Mouse (Mus musculus) forebrain, embryonic 15.5 days (tissue): ENCODE measurements around the gene Prpf6. TPM values are rescaled to one million over a fixed set of nuclear protein-coding genes. Genes with fewer than 3 reads are reported as not detected.
A peak's percentile ranks its signal among the peaks of the same experiment; 100 is the strongest.

Experiments
- ATAC-seq: fragments of 200-750 bp; cut with Nextera tagmentation; replicated peaks from 2 replicates; pipeline ENCODE4 v1.8.0; 2017; ENCODE audit warnings: mild to moderate bottlenecking, moderate TSS enrichment, moderate library complexity
- H3K27ac ChIP-seq: fragments of 300-500 bp; sonication (generic); replicated peaks from 2 replicates; pipeline ENCODE4 v1.5.1; 2015; ENCODE audit warnings: mild to moderate bottlenecking, inconsistent platforms
- H3K27me3 ChIP-seq: fragments of 300-500 bp; sonication (generic); 2 replicates; pipeline ENCODE4 v1.6.1; 2015; ENCODE audit warnings: inconsistent platforms
- H3K36me3 ChIP-seq: fragments of 300-500 bp; sonication (generic); 2 replicates; pipeline ENCODE4 v1.6.1; 2015; ENCODE audit warnings: mild to moderate bottlenecking, inconsistent platforms
- H3K4me1 ChIP-seq: fragments of 300-500 bp; sonication (generic); 2 replicates; pipeline ENCODE4 v1.6.1; 2015; ENCODE audit warnings: inconsistent platforms
- H3K4me2 ChIP-seq: fragments of 300-500 bp; sonication (generic); replicated peaks from 2 replicates; pipeline ENCODE4 v1.6.1; 2015; ENCODE audit warnings: mild to moderate bottlenecking, inconsistent platforms
- H3K4me3 ChIP-seq: fragments of 300-500 bp; sonication (generic); 2 replicates; pipeline ENCODE4 v1.5.1; 2015; ENCODE audit warnings: mild to moderate bottlenecking, inconsistent platforms
- H3K9ac ChIP-seq: fragments of 300-500 bp; sonication (generic); replicated peaks from 2 replicates; pipeline ENCODE4 v1.6.1; 2015; ENCODE audit warnings: mild to moderate bottlenecking, inconsistent platforms
- H3K9me3 ChIP-seq: fragments of 300-500 bp; sonication (generic); 2 replicates; pipeline ENCODE4 v1.6.1; 2016; ENCODE audit warnings: inconsistent platforms
- WGBS: fragments of 180-500 bp; shearing (Covaris S2); methylation state at CpG from one replicate; pipeline ENCODE4 v1.1.7; 2015; ENCODE audit warnings: mixed read lengths; 5-methylcytosine and 5-hydroxymethylcytosine counted together
- polyA plus RNA-seq: library from polyadenylated mRNA; unstranded; fragments of >200 nt; fragmentation: Nextera tagmentation; extraction: Ambion mirVana; gene quantifications from 2 replicates; pipeline ENCODE4 v1.2.1, GENCODE M21; 2015

Gene Prpf6
- polyA plus RNA-seq: 72.1 and 75.4 TPM in 2 replicates

GRCm38 (mm10) chr2:181591528-181592085 lies at the start of gene Prpf6:
TSS of gene Prpf6 (plus strand) at chr2:181591868.
- no peaks in the 10 kb centered on the region for H3K27me3 ChIP-seq
- peaks cover 40% of the 10 kb centered on the region for H3K36me3 ChIP-seq
- peak within 1 kb of the TSS; percentile 89 for H3K27ac ChIP-seq
- 9% methylated on average over 5 of the region's 5 CpGs for WGBS
- H3K4me2 ChIP-seq: peak within 1 kb of the TSS; percentile 89
- peaks cover 25% of the 10 kb centered on the region for H3K4me1 ChIP-seq
- peak within 1 kb of the TSS; percentile 98 for H3K9ac ChIP-seq
- H3K9me3 ChIP-seq: no peaks in the 10 kb centered on the region
- ATAC-seq: 0 out of 2 replicates have a peak, but pooled peaks have one; percentile 2
- peak within 1 kb of the TSS; percentile 91 for H3K4me3 ChIP-seq

GRCm38 (mm10) chr2:181546142-181546541 lies 45.5 kb upstream of the Prpf6 start:
- Histone ChIP-seq H3K4me2 (no peak overlapping the region), H3K4me1 (no peaks in the 10 kb centered on the region), H3K36me3 (peaks cover 51% of the 10 kb centered on the region), H3K9ac (no peak overlapping the region), H3K27me3 (no peaks in the 10 kb centered on the region), H3K4me3 (no peak overlapping the region), H3K27ac (no peak overlapping the region), H3K9me3 (no peaks in the 10 kb centered on the region)
- WGBS: 97% methylated on average over 7 of the region's 7 CpGs
- no peak for ATAC-seq

GRCm38 (mm10) chr2:181548227-181548626 lies 43.4 kb upstream of the Prpf6 start:
- H3K4me3 ChIP-seq: no peak overlapping the region
- H3K9ac ChIP-seq: no peak overlapping the region
- no peak overlapping the region for H3K27ac ChIP-seq
- WGBS: 74% methylated on average over 1 of the region's 1 CpGs
- no peak for ATAC-seq
- H3K4me2 ChIP-seq: no peak overlapping the region
- no peaks in the 10 kb centered on the region for H3K4me1 ChIP-seq
- no peaks in the 10 kb centered on the region for H3K9me3 ChIP-seq
- H3K27me3 ChIP-seq: no peaks in the 10 kb centered on the region
- H3K36me3 ChIP-seq: peaks cover 71% of the 10 kb centered on the region

- WGBS: 90% methylated on average over 5 of the region's 5 CpGs
- H3K27me3 ChIP-seq: no peaks in the 10 kb centered on the region
- no peak for ATAC-seq
- H3K4me1 ChIP-seq: no peaks in the 10 kb centered on the region
- no peak overlapping the region for H3K4me3 ChIP-seq
- no peak overlapping the region for H3K9ac ChIP-seq
- H3K4me2 ChIP-seq: no peak overlapping the region
- H3K27ac ChIP-seq: no peak overlapping the region
- H3K36me3 ChIP-seq: peaks cover 71% of the 10 kb centered on the region
- no peaks in the 10 kb centered on the region for H3K9me3 ChIP-seq
Observed at GRCm38 (mm10) chr2:181548682-181549081, 43.0 kb upstream of the Prpf6 start.

- H3K9me3 ChIP-seq: no peaks in the 10 kb centered on the region
- 93% methylated on average over 2 of the region's 2 CpGs for WGBS
- no peak overlapping the region for H3K4me3 ChIP-seq
- ATAC-seq: no peak
- no peak overlapping the region for H3K4me2 ChIP-seq
- no peak overlapping the region for H3K9ac ChIP-seq
- H3K36me3 ChIP-seq: peaks cover 74% of the 10 kb centered on the region
- no peak overlapping the region for H3K27ac ChIP-seq
- no peaks in the 10 kb centered on the region for H3K27me3 ChIP-seq
- H3K4me1 ChIP-seq: no peaks in the 10 kb centered on the region
Observed at GRCm38 (mm10) chr2:181550233-181550632, 41.4 kb upstream of the Prpf6 start.

- H3K4me2 ChIP-seq: no peak overlapping the region
- H3K27ac ChIP-seq: no peak overlapping the region
- no peak overlapping the region for H3K9ac ChIP-seq
- H3K4me3 ChIP-seq: no peak overlapping the region
- no peak for ATAC-seq
- no peaks in the 10 kb centered on the region for H3K27me3 ChIP-seq
- H3K36me3 ChIP-seq: peaks cover 47% of the 10 kb centered on the region
- H3K9me3 ChIP-seq: no peaks in the 10 kb centered on the region
- no peaks in the 10 kb centered on the region for H3K4me1 ChIP-seq
Observed at GRCm38 (mm10) chr2:181553772-181554171, 37.9 kb upstream of the Prpf6 start.

- Histone ChIP-seq H3K4me1 (no peaks in the 10 kb centered on the region), H3K36me3 (no peaks in the 10 kb centered on the region), H3K9ac (no peak overlapping the region), H3K9me3 (no peaks in the 10 kb centered on the region), H3K4me2 (no peak overlapping the region), H3K4me3 (no peak overlapping the region), H3K27ac (no peak overlapping the region), H3K27me3 (no peaks in the 10 kb centered on the region)
- no peak for ATAC-seq
- WGBS: 93% methylated on average over 3 of the region's 3 CpGs
Observed at GRCm38 (mm10) chr2:181567338-181567737, 24.3 kb upstream of the Prpf6 start.

GRCm38 (mm10) chr2:181568272-181569008 lies 23.2 kb upstream of the Prpf6 start:
- H3K27me3 ChIP-seq: no peaks in the 10 kb centered on the region
- H3K9ac ChIP-seq: no peak overlapping the region
- 81% methylated on average over 7 of the region's 7 CpGs for WGBS
- no peaks in the 10 kb centered on the region for H3K9me3 ChIP-seq
- no peak for ATAC-seq
- peaks cover 3% of the 10 kb centered on the region; the same call in 1 of the 2 replicates for H3K36me3 ChIP-seq
- no peak overlapping the region for H3K4me3 ChIP-seq
- no peak overlapping the region for H3K4me2 ChIP-seq
- H3K4me1 ChIP-seq: no peaks in the 10 kb centered on the region
- H3K27ac ChIP-seq: no peak overlapping the region

GRCm38 (mm10) chr2:181569856-181570255 lies 21.8 kb upstream of the Prpf6 start:
- Histone ChIP-seq H3K27me3 (no peaks in the 10 kb centered on the region), H3K27ac (no peak overlapping the region), H3K4me3 (no peak overlapping the region), H3K9me3 (no peaks in the 10 kb centered on the region), H3K36me3 (peaks cover 4% of the 10 kb centered on the region; the same call in 1 of the 2 replicates), H3K4me2 (no peak overlapping the region), H3K9ac (no peak overlapping the region), H3K4me1 (no peaks in the 10 kb centered on the region)
- no peak for ATAC-seq
- WGBS: 96% methylated on average over 10 of the region's 10 CpGs

- H3K9ac ChIP-seq: no peak overlapping the region
- 93% methylated on average over 8 of the region's 8 CpGs for WGBS
- no peaks in the 10 kb centered on the region for H3K27me3 ChIP-seq
- ATAC-seq: no peak
- H3K4me3 ChIP-seq: no peak overlapping the region
- peaks cover 4% of the 10 kb centered on the region; the same call in 1 of the 2 replicates for H3K36me3 ChIP-seq
- no peak overlapping the region for H3K27ac ChIP-seq
- no peaks in the 10 kb centered on the region for H3K9me3 ChIP-seq
- H3K4me1 ChIP-seq: no peaks in the 10 kb centered on the region
- no peak overlapping the region for H3K4me2 ChIP-seq
Observed at GRCm38 (mm10) chr2:181570375-181570774, 21.3 kb upstream of the Prpf6 start.

GRCm38 (mm10) chr2:181570921-181571595 lies 20.6 kb upstream of the Prpf6 start:
- WGBS: 73% methylated on average over 6 of the region's 6 CpGs
- H3K9me3 ChIP-seq: no peaks in the 10 kb centered on the region
- H3K9ac ChIP-seq: no peak overlapping the region
- no peak overlapping the region for H3K27ac ChIP-seq
- no peaks in the 10 kb centered on the region for H3K27me3 ChIP-seq
- no peak for ATAC-seq
- H3K4me1 ChIP-seq: no peaks in the 10 kb centered on the region
- H3K36me3 ChIP-seq: peaks cover 4% of the 10 kb centered on the region; the same call in 1 of the 2 replicates
- H3K4me3 ChIP-seq: no peak overlapping the region
- no peak overlapping the region for H3K4me2 ChIP-seq

GRCm38 (mm10) chr2:181571941-181572670 lies 19.6 kb upstream of the Prpf6 start:
- Histone ChIP-seq H3K27me3 (no peaks in the 10 kb centered on the region), H3K27ac (no peak overlapping the region), H3K36me3 (peaks cover 4% of the 10 kb centered on the region; the same call in 1 of the 2 replicates), H3K9ac (no peak overlapping the region), H3K4me1 (no peaks in the 10 kb centered on the region), H3K4me2 (no peak overlapping the region), H3K4me3 (no peak overlapping the region), H3K9me3 (no peaks in the 10 kb centered on the region)
- WGBS: 93% methylated on average over 11 of the region's 11 CpGs
- ATAC-seq: no peak
